9 mouse cellular contexts compared by ENCODE assay signal in genomic region chr4:117096666-117097065, GRCm38 (mm10). TPM values are rescaled to one million over a fixed set of nuclear protein-coding genes. Genes with fewer than 3 reads are reported as not detected.
DNase-seq lines count a peak whose midpoint lies in the region; ATAC-seq and TF ChIP-seq lines count a peak whose summit lies in the region.
"Had no signal": no experiment of that assay in that cellular context is flagged by ENCODE, and none has a peak within 500 bp of the region (broad histone marks: within the 10 kb centered on the region; RNA-seq: fewer than 3 reads in every experiment).

No protein-coding gene starts in this region.

- peaks cover 2% of the 10 kb centered on the region; the same call in 1 of the 2 replicates for H3K36me3 ChIP-seq in forebrain, postnatal 0 days (ENCODE audit: insufficient read depth)

- peak overlapping the region; percentile 77 for H3K9ac ChIP-seq in forebrain, postnatal 0 days

- TF ChIP-seq CTCF in layer of hippocampus, adult 2 months (conservative IDR thresholded peaks at IDR 0.05): no peak
- no peak for TF ChIP-seq CTCF in forebrain, postnatal 0 days (IDR thresholded peaks at IDR 0.05; ENCODE audit: low read depth)
- no peak for TF ChIP-seq CTCF in olfactory bulb, adult 2 months (IDR thresholded peaks at IDR 0.05; ENCODE audit: insufficient read depth, low read depth, low read length)

- no peaks in the 10 kb centered on the region for H3K9me3 ChIP-seq in forebrain, postnatal 0 days (ENCODE audit: low read length)

- ATAC-seq in forebrain, postnatal 0 days: no peak
- ATAC-seq in monocyte, adult 5-6 weeks (replicated peaks; ENCODE audit: insufficient number of reproducible peaks, low FRiP score, low TSS enrichment, poor library complexity, severe bottlenecking): no peak

- peak overlapping the region; percentile 97 for H3K4me2 ChIP-seq in forebrain, postnatal 0 days (ENCODE audit: low read depth)

- no peak for TF ChIP-seq POLR2A in olfactory bulb, adult 2 months (IDR thresholded peaks at IDR 0.05; ENCODE audit: insufficient read depth, low read depth, low read length)

- peaks cover 9% of the 10 kb centered on the region; the same call in 1 of the 2 replicates for H3K4me1 ChIP-seq in forebrain, postnatal 0 days (ENCODE audit: insufficient read depth)
- H3K4me1 ChIP-seq in olfactory bulb, adult 2 months (ENCODE audit: control insufficient read depth, insufficient read depth, low read length): peaks cover 19% of the 10 kb centered on the region

- 13% methylated on average over 5 of the region's 5 CpGs for WGBS in forebrain, postnatal 0 days
- 19% methylated on average over 5 of the region's 5 CpGs for WGBS in olfactory bulb, adult 2 months

- no peak for DNase-seq in layer of hippocampus, adult 2 months (ENCODE audit: low spot score in 2 of 2)
- DNase-seq in layer of hippocampus, adult 11-12 months (ENCODE audit: low spot score): no peak
- no peak for DNase-seq in forebrain, postnatal 0 days
- DNase-seq in kidney, postnatal 36 days: peak; percentile 14 to 34
- no peak for DNase-seq in urinary bladder, postnatal 4 days (ENCODE audit: low spot score in 2 of 2)
- no peak for DNase-seq in T-cell, adult 2 months (ENCODE audit: low spot score)

- H3K27ac ChIP-seq in layer of hippocampus, adult 2 months: 0 out of 2 replicates have a peak overlapping the region, but pooled peaks have one; percentile 33
- H3K27ac ChIP-seq in forebrain, postnatal 0 days (ENCODE audit: low read depth, low read length): no peak overlapping the region
- H3K27ac ChIP-seq in olfactory bulb, adult 2 months (ENCODE audit: insufficient read depth, low read depth, low read length): no peak overlapping the region

- no peaks in the 10 kb centered on the region for H3K27me3 ChIP-seq in forebrain, postnatal 0 days (ENCODE audit: insufficient read depth, low read length)

- peak overlapping the region; percentile 60; the same call in 1 of the 2 replicates for H3K4me3 ChIP-seq in layer of hippocampus, adult 2 months
- H3K4me3 ChIP-seq in forebrain, postnatal 0 days (ENCODE audit: low read depth, low read length): peak overlapping the region; percentile 67
- peak overlapping the region; percentile 28 for H3K4me3 ChIP-seq in olfactory bulb, adult 2 months (ENCODE audit: insufficient read depth, low read depth, low read length)

RNA-seq across cellular contexts. Expression of gene Ptch2, which starts 0.8 kb away (rescaled TPM):
- 1 to 10 TPM; 1.5 to 2.7 TPM for total RNA-seq in layer of hippocampus, adult 2 months (2021)
- 4.0 and 8.6 TPM in 2 replicates for total RNA-seq in forebrain, postnatal 0 days (2014; rRNA removed)
- 0.96 and 1.9 TPM in 2 replicates for polyA plus RNA-seq in forebrain, postnatal 0 days (2015; fragmentation: Nextera tagmentation; extraction: Ambion mirVana)
- polyA plus RNA-seq in olfactory bulb, adult 2 months (2012; ENCODE audit: insufficient read depth, insufficient read length, low replicate concordance, missing spikeins): not detected in 2 replicates
- not detected in 3 replicates for total RNA-seq in monocyte, adult 5-6 weeks (2017)
- total RNA-seq: MEL had no signal

RNA-seq across cellular contexts. Expression of gene Btbd19, which starts 28.9 kb away (rescaled TPM):
- total RNA-seq in layer of hippocampus, adult 2 months (2021): 10 to 100 TPM; 13.3 to 14.8 TPM
- total RNA-seq in forebrain, postnatal 0 days (2014; rRNA removed): 5.5 and 11.4 TPM in 2 replicates
- 4.1 and 6.0 TPM in 2 replicates for polyA plus RNA-seq in forebrain, postnatal 0 days (2015; fragmentation: Nextera tagmentation; extraction: Ambion mirVana)
- not detected in 2 replicates for polyA plus RNA-seq in olfactory bulb, adult 2 months (2012; ENCODE audit: insufficient read depth, insufficient read length, low replicate concordance, missing spikeins)
- 15.5 to 17.5 TPM (median 16.9 TPM) in 3 replicates for total RNA-seq in monocyte, adult 5-6 weeks (2017)

RNA-seq across cellular contexts. Expression of gene Tctex1d4, which starts 29.9 kb away (rescaled TPM):
- under 1 TPM in 1 of 2 experiments, not detected in 1; 0.38 TPM for total RNA-seq in layer of hippocampus, adult 2 months (2021)
- 3.1 and 6.2 TPM in 2 replicates for total RNA-seq in forebrain, postnatal 0 days (2014; rRNA removed)
- polyA plus RNA-seq in forebrain, postnatal 0 days (2015; fragmentation: Nextera tagmentation; extraction: Ambion mirVana): 1.3 and 1.7 TPM in 2 replicates
- not detected in 2 replicates for polyA plus RNA-seq in olfactory bulb, adult 2 months (2012; ENCODE audit: insufficient read depth, insufficient read length, low replicate concordance, missing spikeins)
- 3.4 TPM in 1 of 3 replicates, not detected in the others for total RNA-seq in monocyte, adult 5-6 weeks (2017)

RNA-seq across cellular contexts. Expression of gene Plk3, which starts 37.1 kb away (rescaled TPM):
- 1 to 10 TPM; 6.9 to 7.2 TPM for total RNA-seq in layer of hippocampus, adult 2 months (2021)
- total RNA-seq in forebrain, postnatal 0 days (2014; rRNA removed): 10.2 and 16.9 TPM in 2 replicates
- 14.4 and 18.2 TPM in 2 replicates for polyA plus RNA-seq in forebrain, postnatal 0 days (2015; fragmentation: Nextera tagmentation; extraction: Ambion mirVana)
- not detected in 2 replicates for polyA plus RNA-seq in olfactory bulb, adult 2 months (2012; ENCODE audit: insufficient read depth, insufficient read length, low replicate concordance, missing spikeins)
- total RNA-seq in monocyte, adult 5-6 weeks (2017): 25.5 to 56.5 TPM (median 52.2 TPM) in 3 replicates

RNA-seq across cellular contexts. Expression of gene Rps8, which starts 59.4 kb away (rescaled TPM):
- total RNA-seq in layer of hippocampus, adult 2 months (2021): 100 to 1,000 TPM; 509 to 527 TPM
- total RNA-seq in forebrain, postnatal 0 days (2014; rRNA removed): 784 and 1,295 TPM in 2 replicates
- 481 and 630 TPM in 2 replicates for polyA plus RNA-seq in forebrain, postnatal 0 days (2015; fragmentation: Nextera tagmentation; extraction: Ambion mirVana)
- 1,906 TPM in 1 of 2 replicates, not detected in the other for polyA plus RNA-seq in olfactory bulb, adult 2 months (2012; ENCODE audit: insufficient read depth, insufficient read length, low replicate concordance, missing spikeins)
- 970 to 1,241 TPM (median 1,065 TPM) in 3 replicates for total RNA-seq in monocyte, adult 5-6 weeks (2017)

Comparison
In these comparisons a context has a peak if more than half of its experiments do, and no peak if none do; other contexts are left out.
1. DNase-seq: peak in kidney, postnatal 36 days (2 of 2); none in layer of hippocampus, adult 2 months (0 of 2), layer of hippocampus, adult 11-12 months (single experiment), forebrain, postnatal 0 days (single experiment), urinary bladder, postnatal 4 days (0 of 2) and T-cell, adult 2 months (single experiment).
2. Peak in every context shown above with its lines, with median percentiles within 50 percentile points of each other: H3K4me3 ChIP-seq.